Mouse (Mus musculus): Measurements from ENCODE around the gene Sik3. TPM values are rescaled to one million over a fixed set of nuclear protein-coding genes. Genes with fewer than 3 reads are reported as not detected.
"Not testable (repeated sequence)": the region's sequence is repeated elsewhere in the genome, so short reads cannot be mapped to it uniquely, and the experiment has no call there.

The Sik3 gene
- total and polyA plus RNA-seq, 2 experiments, result 14.1 to 16.5 TPM

DNA sequence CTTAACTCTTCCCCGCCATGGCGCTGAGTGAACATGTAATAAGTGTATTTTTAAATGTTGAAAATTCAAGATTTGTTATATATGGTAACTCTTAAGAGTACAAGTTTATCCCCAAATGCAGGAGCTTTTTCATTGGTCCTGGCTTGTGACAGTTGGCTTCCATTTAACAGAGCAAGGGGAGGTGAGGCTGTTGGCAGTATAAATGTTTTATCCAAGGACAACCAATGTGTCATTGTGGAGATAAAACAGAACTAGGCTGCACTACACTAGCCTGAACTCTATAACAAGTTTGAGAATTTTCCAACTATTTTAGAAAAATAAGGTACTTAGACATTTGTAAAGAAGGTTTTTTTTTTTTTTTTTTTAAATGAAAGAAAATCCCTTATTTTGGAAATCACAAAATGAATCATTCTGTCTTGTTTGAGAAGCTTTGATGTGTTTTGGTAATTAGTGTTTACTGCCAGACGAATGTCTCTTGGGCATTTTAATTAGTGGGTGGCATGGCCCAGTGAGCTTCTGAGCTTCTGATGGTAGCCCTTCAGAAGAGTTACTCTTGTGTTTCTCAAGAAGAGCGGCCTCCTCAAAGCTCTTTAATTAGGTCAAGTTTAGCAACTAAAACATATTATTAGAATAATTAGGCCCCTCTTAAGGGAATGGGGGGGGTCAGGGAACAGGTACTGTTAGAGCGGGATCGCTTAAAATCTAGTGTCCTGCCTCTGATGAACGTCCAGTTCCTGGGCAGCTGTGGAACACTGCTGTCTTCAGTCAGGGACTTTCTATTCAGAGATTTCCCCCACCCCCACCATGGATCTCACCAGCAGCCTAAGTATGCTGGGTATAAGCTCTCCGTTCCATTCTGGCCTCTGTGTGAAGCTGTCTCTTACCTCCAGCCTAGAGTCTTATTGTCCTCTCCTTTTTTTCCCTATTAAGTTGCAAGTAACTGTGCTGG is 139.7 kb downstream of the Sik3 start:
- H3K36me3 ChIP-seq (ENCODE audit: control insufficient read depth, insufficient read depth, low read length), result no peaks in the 10 kb centered on the region
- H3K27ac ChIP-seq (replicated peaks; ENCODE audit: insufficient read depth, low read depth, low read length), result no peak overlapping the region
- peaks cover 37% of the 10 kb centered on the region for H3K4me1 ChIP-seq (ENCODE audit: control insufficient read depth, insufficient read depth, low read length)
- TF ChIP-seq CTCF (IDR thresholded peaks at IDR 0.05; ENCODE audit: low read depth, low read length) (no peak), POLR2A (IDR thresholded peaks at IDR 0.05; ENCODE audit: extremely low read depth, insufficient read depth, low read length) (no peak)
- H3K9ac ChIP-seq (ENCODE audit: low read depth, low read length), result no peak overlapping the region
- H3K27me3 ChIP-seq (ENCODE audit: control insufficient read depth, insufficient read depth, low read length), result no peaks in the 10 kb centered on the region
- 87% methylated on average over 8 of the region's 8 CpGs for WGBS
- H3K79me2 ChIP-seq (ENCODE audit: control insufficient read depth, insufficient read depth, low read length), result peaks cover 15% of the 10 kb centered on the region
- H3K4me3 ChIP-seq (ENCODE audit: insufficient read depth, low read depth, low read length), result no peak overlapping the region
- DNase-seq (ENCODE audit: extremely low read depth, low read depth, low spot score), result no peak

- no peak for TF ChIP-seq CTCF (IDR thresholded peaks at IDR 0.05; ENCODE audit: low read depth, low read length)
- Histone ChIP-seq H3K4me3 (ENCODE audit: insufficient read depth, low read depth, low read length) (no peak overlapping the region), H3K4me1 (ENCODE audit: control insufficient read depth, insufficient read depth, low read length) (peaks cover 28% of the 10 kb centered on the region), H3K36me3 (ENCODE audit: control insufficient read depth, insufficient read depth, low read length) (no peaks in the 10 kb centered on the region), H3K27ac (replicated peaks; ENCODE audit: insufficient read depth, low read depth, low read length) (no peak overlapping the region), H3K9ac (ENCODE audit: low read depth, low read length) (no peak overlapping the region), H3K27me3 (ENCODE audit: control insufficient read depth, insufficient read depth, low read length) (no peaks in the 10 kb centered on the region), H3K79me2 (ENCODE audit: control insufficient read depth, insufficient read depth, low read length) (peaks cover 15% of the 10 kb centered on the region)
- no peak for DNase-seq (ENCODE audit: extremely low read depth, low read depth, low spot score)
- WGBS, result 49% methylated on average over 2 of the region's 2 CpGs
Measured at GRCm38 (mm10) chr9:46154469-46154868, 141.8 kb downstream of the Sik3 start.

DNA sequence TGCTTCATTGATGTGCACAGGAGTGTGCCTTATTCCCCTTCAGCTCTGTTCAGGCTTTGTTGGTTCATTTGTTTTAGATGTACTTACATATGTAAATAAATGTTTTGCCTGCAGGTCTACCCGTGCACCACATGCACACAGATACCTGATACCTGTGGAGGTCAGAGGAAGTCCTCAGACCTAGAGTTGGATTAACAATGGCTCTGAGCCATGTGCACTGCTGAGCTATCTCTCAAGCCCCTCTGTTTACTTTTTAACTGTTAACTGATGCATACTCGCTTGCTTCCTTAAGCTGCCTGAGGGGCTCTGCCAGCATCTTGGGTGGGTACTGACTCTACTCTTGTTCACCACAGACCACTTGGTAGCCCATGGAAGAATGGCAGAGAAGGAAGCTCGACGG is 142.4 kb downstream of the Sik3 start:
- 69% methylated on average over 4 of the region's 4 CpGs for WGBS

DNA sequence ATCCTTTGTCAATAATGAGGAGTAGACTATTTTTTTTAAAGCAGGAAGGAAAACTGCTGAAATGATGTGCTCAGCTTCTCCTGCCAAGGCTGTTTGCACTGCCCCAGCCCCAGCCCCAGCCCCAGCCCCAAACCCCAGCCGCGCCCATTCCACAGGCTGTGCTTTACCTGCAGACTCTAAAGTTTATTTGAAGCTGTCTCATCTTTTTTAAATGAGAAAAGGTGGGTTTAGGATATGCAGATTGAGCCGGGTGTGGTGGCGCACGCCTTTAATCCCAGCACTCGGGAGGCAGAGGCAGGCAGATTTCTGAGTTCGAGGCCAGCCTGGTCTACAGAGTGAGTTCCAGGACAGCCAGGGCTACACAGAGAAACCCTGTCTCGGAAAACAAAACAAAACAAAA is 143.2 kb downstream of the Sik3 start:
- H3K4me3 ChIP-seq (ENCODE audit: insufficient read depth, low read depth, low read length); DNase-seq (ENCODE audit: extremely low read depth, low read depth, low spot score); H3K9ac ChIP-seq (ENCODE audit: low read depth, low read length); H3K36me3 ChIP-seq (ENCODE audit: control insufficient read depth, insufficient read depth, low read length); H3K27ac ChIP-seq (replicated peaks; ENCODE audit: insufficient read depth, low read depth, low read length); H3K27me3 ChIP-seq (ENCODE audit: control insufficient read depth, insufficient read depth, low read length): not testable (repeated sequence)
- WGBS, result 97% methylated on average over 8 of the region's 8 CpGs
- Histone ChIP-seq H3K4me1 (ENCODE audit: control insufficient read depth, insufficient read depth, low read length) (peaks cover 15% of the 10 kb centered on the region), H3K79me2 (ENCODE audit: control insufficient read depth, insufficient read depth, low read length) (peaks cover 11% of the 10 kb centered on the region)

More for the DNA sequence above, 142.4 kb downstream of the Sik3 start:
- Histone ChIP-seq H3K4me3 (ENCODE audit: insufficient read depth, low read depth, low read length) (no peak overlapping the region), H3K36me3 (ENCODE audit: control insufficient read depth, insufficient read depth, low read length) (no peaks in the 10 kb centered on the region), H3K27me3 (ENCODE audit: control insufficient read depth, insufficient read depth, low read length) (no peaks in the 10 kb centered on the region), H3K4me1 (ENCODE audit: control insufficient read depth, insufficient read depth, low read length) (peaks cover 22% of the 10 kb centered on the region), H3K79me2 (ENCODE audit: control insufficient read depth, insufficient read depth, low read length) (peaks cover 15% of the 10 kb centered on the region), H3K9ac (ENCODE audit: low read depth, low read length) (no peak overlapping the region), H3K27ac (replicated peaks; ENCODE audit: insufficient read depth, low read depth, low read length) (no peak overlapping the region)
- no peak for TF ChIP-seq CTCF (IDR thresholded peaks at IDR 0.05; ENCODE audit: low read depth, low read length)
- TF ChIP-seq POLR2A (IDR thresholded peaks at IDR 0.05; ENCODE audit: extremely low read depth, insufficient read depth, low read length), result no peak
- no peak for DNase-seq (ENCODE audit: extremely low read depth, low read depth, low spot score)

DNA sequence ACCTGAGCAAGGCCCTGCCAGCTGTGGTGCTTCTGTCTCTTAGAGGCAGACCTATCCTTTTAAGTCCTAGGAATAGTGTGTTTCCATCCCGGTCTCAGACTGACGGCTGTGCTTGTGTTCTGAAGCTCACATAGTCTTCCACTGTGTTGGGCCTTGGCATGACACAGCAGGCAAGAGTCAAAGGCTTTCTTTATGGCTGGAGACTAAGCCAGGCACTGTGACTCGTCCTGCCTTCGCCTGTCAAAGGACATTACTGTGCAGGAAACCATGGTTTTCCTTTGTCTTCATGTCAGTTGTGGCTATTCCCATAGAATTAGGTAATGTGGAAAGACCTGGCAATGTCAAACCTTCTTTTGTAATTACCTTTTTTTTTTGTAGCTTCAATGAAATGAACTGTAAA is 144.1 kb downstream of the Sik3 start:
- Histone ChIP-seq H3K36me3 (ENCODE audit: control insufficient read depth, insufficient read depth, low read length) (no peaks in the 10 kb centered on the region; the same call in 1 of the 2 replicates), H3K9ac (ENCODE audit: low read depth, low read length) (no peak overlapping the region), H3K4me1 (ENCODE audit: control insufficient read depth, insufficient read depth, low read length) (peaks cover 8% of the 10 kb centered on the region), H3K27me3 (ENCODE audit: control insufficient read depth, insufficient read depth, low read length) (no peaks in the 10 kb centered on the region), H3K4me3 (ENCODE audit: insufficient read depth, low read depth, low read length) (no peak overlapping the region), H3K27ac (replicated peaks; ENCODE audit: insufficient read depth, low read depth, low read length) (no peak overlapping the region; the same call in 1 of the 2 replicates), H3K79me2 (ENCODE audit: control insufficient read depth, insufficient read depth, low read length) (peaks cover 4% of the 10 kb centered on the region)
- 51% methylated on average over 4 of the region's 4 CpGs for WGBS
- TF ChIP-seq POLR2A (IDR thresholded peaks at IDR 0.05; ENCODE audit: extremely low read depth, insufficient read depth, low read length) (no peak), CTCF (IDR thresholded peaks at IDR 0.05; ENCODE audit: low read depth, low read length) (no peak)
- no peak for DNase-seq (ENCODE audit: extremely low read depth, low read depth, low spot score)

DNA sequence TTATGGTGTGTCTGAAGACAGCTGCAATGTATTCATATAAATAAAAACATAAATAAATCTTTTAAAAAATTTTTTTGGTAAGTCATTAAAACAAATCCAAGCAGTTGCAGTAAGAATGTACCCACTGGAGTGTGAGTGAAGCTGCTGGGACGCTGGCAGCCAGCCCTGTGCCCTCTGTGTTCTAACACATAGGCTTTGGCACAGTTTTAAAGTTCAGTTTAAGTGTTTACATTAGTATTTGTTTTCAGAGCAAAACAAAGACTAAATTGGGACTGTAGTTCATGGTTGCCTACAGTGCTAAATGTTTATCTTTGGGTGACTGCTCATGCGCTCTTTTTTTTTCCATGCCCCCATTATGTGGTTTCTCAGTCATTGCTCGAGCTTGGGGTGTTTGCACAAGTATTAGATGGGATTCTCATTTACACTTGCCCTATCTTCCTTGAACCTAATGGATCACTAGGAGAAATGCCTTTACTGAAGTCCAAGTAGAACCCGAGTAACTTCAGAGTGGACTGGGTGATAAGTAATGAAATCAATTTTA is 145.7 kb downstream of the Sik3 start:
- WGBS, result 21% methylated on average over 4 of the region's 4 CpGs
- no peaks in the 10 kb centered on the region for H3K27me3 ChIP-seq (ENCODE audit: control insufficient read depth, insufficient read depth, low read length)
- DNase-seq (ENCODE audit: extremely low read depth, low read depth, low spot score), result peak; percentile 85
- no peak overlapping the region for H3K9ac ChIP-seq (ENCODE audit: low read depth, low read length)
- TF ChIP-seq POLR2A (IDR thresholded peaks at IDR 0.05; ENCODE audit: extremely low read depth, insufficient read depth, low read length) (no peak), CTCF (IDR thresholded peaks at IDR 0.05; ENCODE audit: low read depth, low read length) (no peak)
- H3K4me1 ChIP-seq (ENCODE audit: control insufficient read depth, insufficient read depth, low read length), result peaks cover 9% of the 10 kb centered on the region
- peaks cover 2% of the 10 kb centered on the region; the same call in 1 of the 2 replicates for H3K79me2 ChIP-seq (ENCODE audit: control insufficient read depth, insufficient read depth, low read length)
- H3K4me3 ChIP-seq (ENCODE audit: insufficient read depth, low read depth, low read length), result no peak overlapping the region
- H3K36me3 ChIP-seq (ENCODE audit: control insufficient read depth, insufficient read depth, low read length), result no peaks in the 10 kb centered on the region; the same call in 1 of the 2 replicates
- H3K27ac ChIP-seq (replicated peaks; ENCODE audit: insufficient read depth, low read depth, low read length), result no peak overlapping the region; the same call in 1 of the 2 replicates
